Mouse (Mus musculus): Measurements from ENCODE around the gene Tmcc3.

Tmcc3 gene

GRCm38 (mm10) chr10:94545259-94546019, 233.7 kb downstream of the Tmcc3 start:
- TF ChIP-seq GATA4 (IDR thresholded peaks at IDR 0.05; ENCODE audit: insufficient replicate concordance, low read length), result peak; percentile 51; the same call in 1 of the 2 replicates

DNA sequence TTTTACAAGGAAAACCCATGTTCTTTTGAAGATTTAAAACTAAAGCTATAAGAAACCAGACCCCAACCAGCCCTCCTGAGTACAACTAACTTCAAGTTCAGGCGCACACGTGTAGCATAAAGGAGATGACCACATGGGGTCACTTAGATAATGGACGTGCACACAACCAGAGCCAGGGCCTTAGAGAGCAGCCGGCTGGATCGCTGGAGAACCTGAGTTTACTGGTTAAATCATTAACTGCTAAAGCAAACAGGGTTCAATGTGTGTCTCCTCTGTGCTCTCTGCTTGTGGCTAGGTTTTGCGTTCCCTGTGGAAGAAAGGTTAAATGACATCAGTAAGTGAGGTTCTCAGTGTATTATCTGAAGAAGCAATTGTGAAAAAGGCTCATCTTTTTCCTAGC, 234.9 kb downstream of the Tmcc3 start:
- no peak for TF ChIP-seq GATA4 (IDR thresholded peaks at IDR 0.05; ENCODE audit: insufficient replicate concordance, low read length)

DNA sequence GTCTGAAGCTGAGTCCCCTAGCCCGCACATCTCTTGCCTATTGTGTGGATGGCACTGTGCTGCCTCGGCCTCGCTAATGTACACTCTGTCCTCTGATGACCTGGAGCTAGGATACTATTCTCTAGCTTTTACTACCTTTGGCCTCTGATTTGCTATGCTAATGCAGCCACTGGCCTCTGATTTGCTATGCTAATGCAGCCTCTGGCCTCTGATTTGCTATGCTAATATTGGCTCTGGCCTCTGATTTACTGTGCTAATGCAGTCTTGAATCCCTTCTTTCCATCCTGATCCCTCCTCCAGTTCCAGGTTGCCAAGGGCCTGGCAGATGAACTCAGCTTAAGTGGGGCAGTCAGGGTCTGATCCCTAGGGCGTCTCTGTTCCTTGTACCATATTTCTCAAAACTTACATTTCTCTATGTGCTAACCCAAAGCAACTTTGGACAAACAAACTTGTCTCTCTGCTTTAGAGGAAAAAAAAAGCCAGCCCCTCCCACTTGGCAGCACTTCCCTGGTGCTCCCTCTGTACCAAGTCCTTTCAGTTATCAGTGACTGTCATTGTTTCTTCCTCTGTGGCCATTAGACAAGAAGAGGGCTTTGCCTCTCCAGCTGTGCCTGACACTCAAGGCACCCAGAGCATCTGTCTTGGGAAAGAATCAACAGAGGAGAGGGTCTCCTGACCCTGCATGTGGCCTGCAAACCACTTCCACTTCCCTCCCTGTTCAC, 237.9 kb downstream of the Tmcc3 start:
- peak; percentile 46; the same call in 1 of the 2 replicates for TF ChIP-seq GATA4 (IDR thresholded peaks at IDR 0.05; ENCODE audit: insufficient replicate concordance, low read length)

GRCm38 (mm10) chr10:94550649-94551048, 238.9 kb downstream of the Tmcc3 start:
- TF ChIP-seq GATA4 (IDR thresholded peaks at IDR 0.05; ENCODE audit: insufficient replicate concordance, low read length), result peak; percentile 34; the same call in 1 of the 2 replicates

DNA sequence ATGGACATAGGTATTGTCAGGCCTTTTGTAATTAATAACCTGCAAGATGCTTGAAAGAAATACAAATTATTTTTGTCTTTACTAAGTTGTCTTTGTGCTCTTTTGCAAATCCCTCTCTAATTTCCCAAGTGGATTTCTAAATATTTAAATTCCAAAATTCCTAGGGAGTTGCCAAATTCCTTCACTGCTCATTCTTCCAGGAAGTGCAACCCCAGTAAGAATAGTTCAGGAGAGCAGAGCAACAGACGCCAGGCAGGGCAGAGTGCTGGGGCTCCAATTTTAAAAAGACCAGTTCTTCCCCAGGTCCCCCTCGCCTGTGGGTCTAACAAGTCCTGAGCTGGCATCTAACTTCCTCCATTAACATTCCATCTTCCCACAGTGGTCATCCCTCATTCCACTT, 239.3 kb downstream of the Tmcc3 start:
- TF ChIP-seq GATA4 (IDR thresholded peaks at IDR 0.05; ENCODE audit: insufficient replicate concordance, low read length), result no peak

- no peak for TF ChIP-seq GATA4 (IDR thresholded peaks at IDR 0.05; ENCODE audit: insufficient replicate concordance, low read length)
These were observed 239.8 kb downstream of the Tmcc3 start for GRCm38 (mm10) chr10:94551511-94551910.

DNA sequence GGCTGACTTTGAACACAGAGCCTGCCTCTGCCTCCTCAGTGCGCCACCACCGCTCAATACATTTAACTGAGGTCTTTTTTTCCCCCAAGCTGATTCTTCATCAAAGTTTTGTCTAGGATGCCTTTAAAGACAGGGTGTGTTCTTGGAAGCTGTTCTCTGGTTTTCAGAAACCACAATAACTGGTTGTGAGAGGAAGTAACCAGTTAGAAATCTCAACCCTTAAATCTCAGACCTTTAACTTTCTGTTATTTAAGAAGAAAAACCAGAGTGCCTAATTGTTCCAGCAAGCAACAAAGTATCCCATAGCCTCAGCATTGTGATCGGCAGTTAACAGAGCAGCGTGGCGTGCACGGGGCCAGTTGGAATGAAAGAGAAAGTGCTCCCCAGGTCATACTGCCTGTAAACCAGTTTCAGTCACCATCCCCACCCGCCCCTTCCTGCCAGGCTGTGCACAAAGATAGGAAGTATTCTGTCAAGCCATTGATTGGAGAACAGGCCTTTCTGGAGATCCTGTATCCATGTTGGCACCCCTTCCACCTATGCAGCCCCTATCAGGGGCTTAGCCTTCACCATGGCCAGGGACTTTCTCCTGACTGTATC, 240.3 kb downstream of the Tmcc3 start:
- peak; percentile 48; the same call in 1 of the 2 replicates for TF ChIP-seq GATA4 (IDR thresholded peaks at IDR 0.05; ENCODE audit: insufficient replicate concordance, low read length)

DNA sequence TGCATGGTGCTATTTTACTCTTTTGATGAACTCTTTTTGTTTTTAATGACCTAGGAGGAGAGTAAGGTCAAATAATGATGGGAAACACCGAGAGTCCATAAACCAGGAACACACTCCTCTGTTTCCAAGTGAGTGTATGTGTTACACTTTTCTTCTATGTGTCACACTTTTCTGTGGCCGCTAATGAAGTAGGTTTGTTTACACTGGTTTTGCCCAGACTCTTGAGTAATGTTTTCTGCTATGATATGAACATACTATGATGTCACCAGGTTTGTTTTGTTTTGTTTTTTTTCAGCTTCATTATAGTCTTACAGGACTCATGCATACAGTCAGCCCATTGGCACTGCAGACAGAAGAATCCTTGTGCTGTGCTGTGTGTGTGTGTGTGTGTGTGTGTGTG, 243.6 kb downstream of the Tmcc3 start:
- TF ChIP-seq GATA4 (IDR thresholded peaks at IDR 0.05; ENCODE audit: insufficient replicate concordance, low read length), result no peak

DNA sequence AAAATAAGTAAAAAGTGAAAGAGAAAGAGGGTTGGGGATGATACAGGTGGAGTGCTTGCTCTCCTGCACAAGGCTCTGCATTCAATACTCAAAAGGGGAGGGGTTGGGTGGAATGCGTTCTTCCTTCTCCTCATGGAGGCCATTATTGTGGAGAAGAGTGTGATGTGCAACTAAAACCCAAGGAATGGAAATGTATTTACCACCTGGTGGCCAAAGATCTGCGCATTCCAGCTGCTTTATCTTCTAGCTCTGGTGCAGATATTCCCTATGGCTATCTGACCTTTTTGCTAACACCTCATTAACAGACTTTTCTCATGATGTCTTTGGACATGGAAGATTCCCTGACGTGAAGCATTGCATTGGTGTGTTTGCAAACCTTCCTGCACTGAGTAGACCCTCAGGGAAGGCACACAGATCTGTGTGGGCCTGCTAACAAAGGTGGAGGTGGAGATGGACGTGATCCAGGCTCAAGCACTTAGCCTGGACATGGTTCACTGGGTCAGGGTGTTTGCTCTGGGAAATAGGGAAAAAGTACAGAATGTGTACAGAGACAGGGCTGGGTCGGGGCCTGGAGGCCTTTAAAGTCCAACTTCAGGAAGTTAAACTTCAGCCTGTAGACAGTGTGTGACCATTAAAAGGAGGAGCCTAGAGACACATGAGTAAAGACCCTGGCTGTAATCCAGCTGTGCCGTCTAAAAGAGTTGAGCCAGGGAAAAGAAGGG, 245.8 kb downstream of the Tmcc3 start:
- TF ChIP-seq GATA4 (IDR thresholded peaks at IDR 0.05; ENCODE audit: insufficient replicate concordance, low read length), result no peak

DNA sequence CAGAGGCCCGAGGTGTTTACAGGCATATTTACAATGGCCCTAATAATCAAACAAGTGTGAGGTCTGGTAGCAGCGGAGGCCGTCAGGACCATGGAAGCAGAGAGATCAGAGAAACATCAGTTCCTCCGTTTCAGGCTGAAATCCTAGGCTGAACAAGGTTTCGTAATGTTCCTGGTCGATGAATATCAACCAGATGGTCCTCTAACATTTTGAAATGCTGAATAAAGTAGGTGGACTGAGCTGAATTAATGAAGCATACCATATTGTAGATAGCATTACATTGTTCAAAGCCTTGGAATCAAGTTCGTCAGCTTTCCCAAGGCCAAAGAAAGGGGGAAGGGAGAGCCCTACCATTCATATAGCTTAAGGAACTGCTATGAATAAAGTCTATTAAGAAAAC, 247.1 kb downstream of the Tmcc3 start:
- no peak for TF ChIP-seq GATA4 (IDR thresholded peaks at IDR 0.05; ENCODE audit: insufficient replicate concordance, low read length)

GRCm38 (mm10) chr10:94561351-94561750, 249.6 kb downstream of the Tmcc3 start:
- TF ChIP-seq GATA4 (IDR thresholded peaks at IDR 0.05; ENCODE audit: insufficient replicate concordance, low read length), result no peak

DNA sequence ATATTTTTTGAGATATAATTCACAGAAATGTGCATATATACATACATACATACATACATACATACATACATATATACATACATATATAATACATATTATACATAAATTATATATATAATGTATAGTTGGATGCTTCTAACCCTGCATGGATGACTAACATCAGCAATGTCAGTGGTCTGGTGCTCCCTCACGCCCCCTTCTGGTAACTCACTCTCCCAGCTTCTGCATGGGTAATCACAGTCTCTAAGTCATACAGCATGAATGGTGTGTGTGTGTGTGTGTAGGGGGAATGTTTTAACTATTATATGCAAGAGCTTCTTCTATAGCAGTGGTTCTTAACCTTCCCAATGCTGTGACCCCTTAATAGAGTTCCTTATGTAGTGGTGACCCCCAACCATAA, 250.4 kb downstream of the Tmcc3 start:
- no peak for TF ChIP-seq GATA4 (IDR thresholded peaks at IDR 0.05; ENCODE audit: insufficient replicate concordance, low read length)

GRCm38 (mm10) chr10:94562991-94563390, 251.2 kb downstream of the Tmcc3 start:
- TF ChIP-seq GATA4 (IDR thresholded peaks at IDR 0.05; ENCODE audit: insufficient replicate concordance, low read length), result no peak

GRCm38 (mm10) chr10:94565410-94566221, 253.9 kb downstream of the Tmcc3 start:
- peak; percentile 99 for TF ChIP-seq GATA4 (IDR thresholded peaks at IDR 0.05; ENCODE audit: insufficient replicate concordance, low read length)
